Mouse (Mus musculus) limb, embryonic 13.5 days (tissue): ENCODE measurements around the gene Efcab5. TPM values are rescaled to one million over a fixed set of nuclear protein-coding genes. Genes with fewer than 3 reads are reported as not detected.

Experiments
- ATAC-seq: fragments of 200-750 bp; cut with Nextera tagmentation; 2 replicates; pipeline ENCODE4 v1.8.0; 2017; ENCODE audit warnings: low read depth, moderate number of reproducible peaks, moderate TSS enrichment; ENCODE audit not compliant: low FRiP score
- H3K27ac ChIP-seq: fragments of 300-500 bp; sonication (generic); 2 replicates; pipeline ENCODE4 v1.5.1; 2015; ENCODE audit warnings: inconsistent platforms, mild to moderate bottlenecking, moderate library complexity
- H3K27me3 ChIP-seq: fragments of 300-500 bp; sonication (generic); 2 replicates; pipeline ENCODE4 v1.6.1; 2015; ENCODE audit warnings: mild to moderate bottlenecking, inconsistent platforms
- H3K36me3 ChIP-seq: fragments of 300-500 bp; sonication (generic); 2 replicates; pipeline ENCODE4 v1.6.1; 2015; ENCODE audit warnings: inconsistent platforms, mild to moderate bottlenecking, moderate library complexity
- H3K4me1 ChIP-seq: fragments of 300-500 bp; sonication (generic); 2 replicates; pipeline ENCODE4 v1.6.1; 2015; ENCODE audit warnings: inconsistent platforms
- H3K4me2 ChIP-seq: fragments of 300-500 bp; sonication (generic); replicated peaks from 2 replicates; pipeline ENCODE4 v1.6.1; 2015; ENCODE audit warnings: inconsistent platforms, mild to moderate bottlenecking, moderate library complexity
- H3K4me3 ChIP-seq: fragments of 300-500 bp; sonication (generic); 2 replicates; pipeline ENCODE4 v1.5.1; 2015; ENCODE audit warnings: moderate library complexity, mild to moderate bottlenecking, inconsistent platforms
- H3K9ac ChIP-seq: fragments of 300-500 bp; sonication (generic); 2 replicates; pipeline ENCODE4 v1.6.1; 2015; ENCODE audit warnings: mild to moderate bottlenecking, inconsistent platforms
- H3K9me3 ChIP-seq: fragments of 300-500 bp; sonication (generic); 2 replicates; pipeline ENCODE4 v1.6.1; 2016; ENCODE audit warnings: inconsistent platforms
- WGBS: fragments of 180-500 bp; shearing (Covaris S2); methylation state at CpG from one replicate; pipeline ENCODE4 v1.1.7; 2015; 5-methylcytosine and 5-hydroxymethylcytosine counted together
- polyA plus RNA-seq: library from polyadenylated mRNA; unstranded; fragments of >200 nt; fragmentation: Nextera tagmentation; extraction: Ambion mirVana; gene quantifications from 2 replicates; pipeline ENCODE4 v1.2.1, GENCODE M21; 2015

Gene Efcab5
- polyA plus RNA-seq, 1 experiment from 2014 or later = 0.25 TPM

- WGBS = 75% methylated on average over 11 of the region's 11 CpGs
- Histone ChIP-seq H3K4me3 (no peak overlapping the region), H3K4me2 (no peak overlapping the region), H3K4me1 (peaks cover 24% of the 10 kb centered on the region), H3K9ac (no peak overlapping the region), H3K27me3 (no peaks in the 10 kb centered on the region), H3K9me3 (no peaks in the 10 kb centered on the region), H3K36me3 (no peaks in the 10 kb centered on the region), H3K27ac (no peak overlapping the region)
- ATAC-seq = no peak
Measured at GRCm38 (mm10) chr11:77195360-77196109, 6.8 kb upstream of the Efcab5 start.

DNA sequence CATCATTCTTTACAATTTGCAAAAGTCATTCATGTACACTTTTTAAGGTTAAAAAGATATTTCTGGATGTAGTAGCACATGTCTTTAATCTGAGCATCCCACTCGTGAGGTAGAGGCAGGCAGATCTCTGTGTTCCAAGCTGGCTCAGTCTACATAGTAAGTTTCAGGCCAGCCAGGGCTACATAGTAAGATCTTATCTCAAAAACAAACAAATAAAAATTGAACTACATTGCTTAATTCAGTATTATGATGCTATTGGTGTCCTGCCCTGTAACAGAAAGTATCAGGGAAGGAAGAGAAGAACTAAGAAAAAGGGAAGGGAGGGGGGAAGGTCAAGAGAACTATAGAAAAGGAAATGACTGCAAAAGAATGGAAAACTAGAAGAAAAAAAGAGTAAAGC is 6.0 kb upstream of the Efcab5 start:
- 55% methylated on average over 1 of the region's 1 CpGs for WGBS
- H3K9me3 ChIP-seq = no peaks in the 10 kb centered on the region
- no peak overlapping the region for H3K9ac ChIP-seq
- H3K4me1 ChIP-seq = peaks cover 24% of the 10 kb centered on the region
- H3K27ac ChIP-seq = no peak overlapping the region
- ATAC-seq = no peak
- H3K36me3 ChIP-seq = no peaks in the 10 kb centered on the region
- H3K4me2 ChIP-seq = no peak overlapping the region
- no peak overlapping the region for H3K4me3 ChIP-seq
- no peaks in the 10 kb centered on the region for H3K27me3 ChIP-seq

GRCm38 (mm10) chr11:77193941-77194553 is 5.3 kb upstream of the Efcab5 start:
- Histone ChIP-seq H3K27ac (no peak overlapping the region), H3K4me2 (no peak overlapping the region; the same call in 1 of the 2 replicates), H3K9ac (no peak overlapping the region), H3K36me3 (no peaks in the 10 kb centered on the region), H3K4me3 (no peak overlapping the region), H3K4me1 (peaks cover 24% of the 10 kb centered on the region), H3K27me3 (no peaks in the 10 kb centered on the region), H3K9me3 (no peaks in the 10 kb centered on the region)
- 25% methylated on average over 6 of the region's 6 CpGs for WGBS
- no peak for ATAC-seq

DNA sequence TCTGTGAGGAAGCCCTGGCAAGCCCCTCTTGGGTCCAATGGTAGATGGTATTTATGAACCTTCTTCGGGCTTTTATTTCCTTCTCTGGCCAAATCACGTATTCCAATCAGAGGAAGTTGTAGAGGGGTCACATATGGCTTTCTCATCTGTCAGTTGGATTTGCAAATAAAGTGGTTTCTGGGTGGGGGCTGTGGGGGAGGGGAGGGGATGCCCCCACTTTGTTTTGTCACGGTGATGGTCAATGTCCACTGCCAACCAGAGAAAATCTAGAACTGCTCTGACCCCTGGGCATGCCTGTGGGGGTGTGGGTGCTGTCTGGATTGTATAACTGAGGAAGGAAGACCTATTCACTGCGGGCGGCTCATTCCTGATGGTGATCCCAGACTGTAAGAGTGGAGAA is 4.6 kb upstream of the Efcab5 start:
- no peak overlapping the region for H3K4me3 ChIP-seq
- ATAC-seq = no peak
- H3K27ac ChIP-seq = no peak overlapping the region
- 66% methylated on average over 5 of the region's 5 CpGs for WGBS
- no peak overlapping the region for H3K9ac ChIP-seq
- H3K36me3 ChIP-seq = no peaks in the 10 kb centered on the region
- H3K27me3 ChIP-seq = no peaks in the 10 kb centered on the region
- no peaks in the 10 kb centered on the region for H3K9me3 ChIP-seq
- peaks cover 24% of the 10 kb centered on the region for H3K4me1 ChIP-seq
- H3K4me2 ChIP-seq = no peak overlapping the region

- Histone ChIP-seq H3K9me3 (no peaks in the 10 kb centered on the region), H3K4me1 (no peaks in the 10 kb centered on the region), H3K4me3 (no peak overlapping the region), H3K36me3 (no peaks in the 10 kb centered on the region), H3K27me3 (no peaks in the 10 kb centered on the region), H3K9ac (no peak overlapping the region), H3K4me2 (no peak overlapping the region), H3K27ac (no peak overlapping the region)
- WGBS = 59% methylated on average over 2 of the region's 2 CpGs
- ATAC-seq = no peak
Measured at GRCm38 (mm10) chr11:77184926-77185325, 3.8 kb downstream of the Efcab5 start.

DNA sequence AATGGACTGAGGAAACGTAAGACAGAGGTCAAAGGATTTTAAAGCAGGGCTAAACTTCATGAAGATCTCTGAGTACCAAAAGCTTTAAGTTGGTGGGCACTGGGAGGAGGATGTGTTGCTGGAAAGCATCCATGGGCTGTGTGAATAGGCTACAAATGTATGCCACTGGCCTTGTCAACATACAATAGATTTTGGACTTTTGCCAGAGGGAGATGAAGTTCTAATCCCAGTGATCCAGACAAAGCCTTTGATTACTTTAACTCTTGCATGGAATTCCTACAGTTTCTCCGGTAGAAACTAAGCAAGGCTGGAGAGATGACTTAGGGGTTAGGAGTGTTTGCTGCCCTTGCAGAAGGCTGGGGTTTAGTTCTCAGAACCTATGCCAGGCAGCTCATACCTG is 6.2 kb downstream of the Efcab5 start:
- Histone ChIP-seq H3K4me3 (no peak overlapping the region), H3K4me2 (no peak overlapping the region), H3K9ac (no peak overlapping the region), H3K27me3 (no peaks in the 10 kb centered on the region), H3K36me3 (no peaks in the 10 kb centered on the region), H3K9me3 (no peaks in the 10 kb centered on the region), H3K4me1 (no peaks in the 10 kb centered on the region), H3K27ac (no peak overlapping the region)
- no peak for ATAC-seq
- WGBS = 40% methylated on average over 2 of the region's 2 CpGs

GRCm38 (mm10) chr11:77182041-77182440 is 6.7 kb downstream of the Efcab5 start:
- Histone ChIP-seq H3K27ac (no peak overlapping the region), H3K4me2 (no peak overlapping the region), H3K9me3 (no peaks in the 10 kb centered on the region), H3K27me3 (no peaks in the 10 kb centered on the region), H3K4me3 (no peak overlapping the region), H3K4me1 (no peaks in the 10 kb centered on the region), H3K36me3 (no peaks in the 10 kb centered on the region), H3K9ac (no peak overlapping the region)
- ATAC-seq = no peak
- 61% methylated on average over 2 of the region's 2 CpGs for WGBS

GRCm38 (mm10) chr11:77181528-77181927 is 7.2 kb downstream of the Efcab5 start:
- 56% methylated on average over 5 of the region's 5 CpGs for WGBS
- Histone ChIP-seq H3K27ac (no peak overlapping the region), H3K9me3 (no peaks in the 10 kb centered on the region), H3K4me2 (no peak overlapping the region), H3K36me3 (no peaks in the 10 kb centered on the region), H3K4me1 (no peaks in the 10 kb centered on the region), H3K27me3 (no peaks in the 10 kb centered on the region), H3K9ac (no peak overlapping the region), H3K4me3 (no peak overlapping the region)
- no peak for ATAC-seq

DNA sequence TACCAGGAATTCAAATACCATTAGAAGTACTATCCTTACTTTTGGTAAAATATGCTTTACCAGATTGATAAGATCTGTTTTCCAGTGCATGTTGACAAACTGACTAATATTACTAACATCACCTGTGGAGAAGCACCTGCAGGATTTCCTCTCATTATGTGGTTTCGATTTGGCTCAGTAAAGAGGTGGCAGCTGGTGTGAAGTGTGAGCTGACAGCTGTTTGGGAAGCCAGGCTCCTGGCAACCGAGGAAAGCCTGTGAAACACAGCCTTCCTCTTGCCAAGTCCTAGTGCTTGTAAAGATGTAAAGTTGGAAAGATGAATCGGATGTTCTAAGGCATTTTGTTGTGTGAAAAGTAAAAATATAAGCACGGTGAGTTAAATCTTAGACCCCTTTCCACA is 7.9 kb downstream of the Efcab5 start:
- WGBS = 28% methylated on average over 4 of the region's 4 CpGs
- Histone ChIP-seq H3K27ac (no peak overlapping the region), H3K9me3 (no peaks in the 10 kb centered on the region), H3K36me3 (no peaks in the 10 kb centered on the region), H3K4me2 (no peak overlapping the region), H3K9ac (no peak overlapping the region), H3K4me3 (no peak overlapping the region), H3K27me3 (no peaks in the 10 kb centered on the region), H3K4me1 (no peaks in the 10 kb centered on the region)
- ATAC-seq = no peak

DNA sequence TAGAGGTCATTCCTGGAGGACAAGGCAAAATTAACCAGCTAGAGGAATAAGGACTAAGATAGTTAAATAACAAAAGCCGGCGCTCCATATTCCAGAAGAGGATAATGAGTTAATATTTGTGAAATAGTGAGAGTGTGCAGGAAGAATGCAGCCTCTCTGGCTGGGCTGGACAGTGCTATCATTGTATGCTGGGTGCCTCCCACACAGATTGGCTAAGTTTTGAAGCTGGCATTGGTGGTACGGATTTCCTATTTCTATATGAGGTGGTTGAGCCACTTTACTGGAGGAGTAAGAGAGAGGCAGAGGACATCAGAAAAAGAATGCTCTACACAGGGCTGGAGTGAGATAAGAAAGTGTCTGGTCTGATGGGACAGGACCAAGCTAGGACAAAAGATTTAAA is 9.0 kb downstream of the Efcab5 start:
- Histone ChIP-seq H3K27me3 (no peaks in the 10 kb centered on the region), H3K36me3 (no peaks in the 10 kb centered on the region), H3K4me2 (no peak overlapping the region), H3K9me3 (no peaks in the 10 kb centered on the region), H3K4me3 (no peak overlapping the region), H3K9ac (no peak overlapping the region), H3K27ac (no peak overlapping the region), H3K4me1 (no peaks in the 10 kb centered on the region)
- 90% methylated on average over 3 of the region's 3 CpGs for WGBS
- ATAC-seq = no peak

DNA sequence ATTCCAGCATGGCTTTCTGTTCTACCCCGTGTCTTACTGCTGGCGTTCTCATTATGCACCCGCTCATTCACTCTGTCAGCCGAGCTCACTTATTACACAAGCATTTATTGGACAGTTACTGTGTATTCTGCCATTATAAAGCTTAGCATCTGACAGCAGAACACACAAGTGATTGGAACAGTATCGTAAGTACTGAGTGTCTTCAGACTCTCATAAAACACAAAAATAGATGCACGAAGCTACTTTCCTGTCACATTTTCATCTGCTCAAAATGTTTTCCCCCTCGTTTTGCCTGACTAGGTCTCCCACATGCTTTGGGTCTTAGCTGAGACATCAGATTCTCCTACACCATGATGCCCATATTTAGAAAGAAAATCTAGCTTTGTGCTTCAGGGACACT is 14.2 kb downstream of the Efcab5 start:
- no peaks in the 10 kb centered on the region for H3K36me3 ChIP-seq
- H3K27me3 ChIP-seq = no peaks in the 10 kb centered on the region
- H3K4me1 ChIP-seq = no peaks in the 10 kb centered on the region
- WGBS = 66% methylated on average over 7 of the region's 7 CpGs
- no peaks in the 10 kb centered on the region for H3K9me3 ChIP-seq
- H3K4me3 ChIP-seq = no peak overlapping the region
- ATAC-seq = no peak
- H3K9ac ChIP-seq = no peak overlapping the region
- 0 out of 2 replicates have a peak overlapping the region, but pooled peaks have one; percentile 12 for H3K27ac ChIP-seq
- H3K4me2 ChIP-seq = no peak overlapping the region

DNA sequence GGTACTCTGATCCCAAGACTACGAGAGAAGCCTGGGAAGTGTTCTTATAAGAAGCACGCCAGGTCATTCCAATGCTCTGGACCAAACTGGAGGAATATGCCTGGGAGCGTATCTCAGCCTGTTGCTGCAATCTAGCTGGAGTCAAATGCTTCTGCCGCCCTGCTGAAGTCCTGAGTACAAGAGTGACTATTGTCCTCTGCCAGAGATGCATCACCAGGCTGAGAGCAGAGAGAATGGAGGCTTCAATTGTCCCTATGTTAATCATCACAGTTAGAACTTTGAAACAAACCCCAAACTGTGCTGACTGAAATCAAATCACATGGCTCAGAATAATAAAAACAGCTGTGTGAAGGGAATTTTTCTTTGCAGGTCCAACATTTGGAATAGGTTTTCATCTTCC is 15.0 kb downstream of the Efcab5 start:
- H3K36me3 ChIP-seq = no peaks in the 10 kb centered on the region
- H3K9me3 ChIP-seq = no peaks in the 10 kb centered on the region
- no peak overlapping the region for H3K4me2 ChIP-seq
- H3K27ac ChIP-seq = no peak overlapping the region
- WGBS = 66% methylated on average over 4 of the region's 4 CpGs
- ATAC-seq = no peak
- no peaks in the 10 kb centered on the region for H3K4me1 ChIP-seq
- no peaks in the 10 kb centered on the region for H3K27me3 ChIP-seq
- no peak overlapping the region for H3K9ac ChIP-seq
- H3K4me3 ChIP-seq = no peak overlapping the region

DNA sequence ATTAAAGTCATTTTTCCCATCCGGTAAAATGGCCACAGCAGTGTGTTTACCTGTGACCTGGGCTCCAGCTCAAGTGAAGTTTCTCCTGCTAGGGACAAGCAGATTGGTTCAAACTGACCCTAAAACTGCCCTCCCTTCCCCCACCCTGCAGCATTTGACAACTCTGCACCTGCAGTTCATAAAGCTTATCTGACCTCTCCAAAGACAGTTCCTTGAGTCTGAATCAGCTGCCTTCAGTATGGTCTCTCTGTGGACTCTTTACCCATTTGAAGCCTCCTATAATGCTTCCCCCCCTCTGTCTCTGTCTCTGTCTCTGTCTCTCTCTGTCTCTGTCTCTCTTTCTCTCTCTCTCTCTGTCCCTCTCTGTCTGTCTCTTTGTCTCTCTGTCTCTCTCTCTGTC is 28.0 kb downstream of the Efcab5 start:
- H3K27ac ChIP-seq = no peak overlapping the region
- H3K27me3 ChIP-seq = no peaks in the 10 kb centered on the region
- no peak overlapping the region for H3K4me3 ChIP-seq
- H3K4me2 ChIP-seq = no peak overlapping the region
- no peak for ATAC-seq
- no peak overlapping the region for H3K9ac ChIP-seq
- 80% methylated on average over 1 of the region's 1 CpGs for WGBS
- no peaks in the 10 kb centered on the region for H3K9me3 ChIP-seq
- no peaks in the 10 kb centered on the region for H3K4me1 ChIP-seq
- no peaks in the 10 kb centered on the region for H3K36me3 ChIP-seq
